Mouse (Mus musculus) kidney, adult 2 months (tissue): ENCODE data around the gene Abcc6.

Experiments used
- CTCF ChIP-seq: fragments of 200-500 bp; conservative IDR thresholded peaks from 2 replicates; pipeline ENCODE4 v1.5.1; 2011; ENCODE audit warnings: low read depth, mild to moderate bottlenecking, control low read depth, low read length, moderate library complexity, mixed read lengths; ENCODE audit not compliant: insufficient read depth, insufficient read length
- POLR2A ChIP-seq: fragments of 200-500 bp; IDR thresholded peaks from one replicate; pipeline ENCODE4 v1.6.1; 2011; ENCODE audit warnings: low read depth, low read length, control low read depth

- TF ChIP-seq CTCF (peak; percentile 66), POLR2A (no peak)
Observed at GRCm38 (mm10) chr7:46009578-46009977, 20.5 kb downstream of the Abcc6 start.
